In the genomic region with DNA sequence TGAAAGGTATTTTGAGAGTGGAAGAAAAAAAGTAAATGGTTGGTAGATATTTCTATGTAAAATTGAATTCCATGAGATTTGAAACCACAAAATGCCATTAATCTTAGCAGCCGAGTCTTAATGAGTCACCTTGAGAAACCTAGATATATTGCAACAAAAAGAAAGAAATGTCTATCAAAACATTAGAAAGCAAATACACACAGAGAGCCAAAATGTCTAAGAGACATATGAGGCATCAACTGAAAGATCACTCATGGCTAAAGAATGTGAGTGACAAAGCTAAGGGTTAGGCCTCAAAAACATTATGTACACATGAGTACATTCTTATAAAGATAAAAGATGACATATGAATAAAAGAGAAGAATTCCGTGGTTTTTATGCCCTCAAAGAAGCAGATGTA, we compare ENCODE assay signal across 17 mouse cellular contexts. TPM values are rescaled to one million over a fixed set of nuclear protein-coding genes. Genes with fewer than 3 reads are reported as not detected.
"Had no signal": no experiment of that assay in that cellular context is flagged by ENCODE, and none has a peak within 500 bp of the region (broad histone marks: within the 10 kb centered on the region; RNA-seq: fewer than 3 reads in every experiment).

No protein-coding gene starts in this region.

- H3K27me3 ChIP-seq: midbrain, embryonic 12.5 days; neural tube, embryonic 12.5 days; stomach, embryonic 15.5 days had no signal

- H3K4me2 ChIP-seq: lung, embryonic 14.5 days; midbrain, embryonic 12.5 days; neural tube, embryonic 12.5 days; stomach, embryonic 15.5 days had no signal

- DNase-seq: lung, adult 18-20 months; lung, embryonic 14.5 days; lung, postnatal 10 days; lung, postnatal 4 days; midbrain, embryonic 14.5 days; right cerebral cortex, postnatal 14 days; thymus, adult 18-20 months; thymus, postnatal 14 days; thymus, postnatal 36 days had no signal

- H3K4me3 ChIP-seq: midbrain, embryonic 10.5 days; midbrain, embryonic 12.5 days; neural tube, embryonic 12.5 days; stomach, embryonic 15.5 days had no signal

- H3K36me3 ChIP-seq: midbrain, embryonic 10.5 days; midbrain, embryonic 12.5 days; neural tube, embryonic 12.5 days; stomach, embryonic 15.5 days had no signal

- H3K27ac ChIP-seq: midbrain, embryonic 10.5 days; midbrain, embryonic 12.5 days; neural tube, embryonic 12.5 days; stomach, embryonic 15.5 days; stomach, postnatal 0 days had no signal

RNA-seq across cellular contexts. Expression of a gene that starts 26.1 kb away (rescaled TPM):
- total RNA-seq: megakaryocyte, adult 5-6 weeks; megakaryocyte-erythroid progenitor cell, adult 5-6 weeks; neutrophil, adult 5-6 weeks had no signal
